Mouse (Mus musculus): Measurements from ENCODE around the gene Krt33b.

Krt33b gene

GRCm38 (mm10) chr11:100029768-100030167 lies at the start of gene Krt33b:
Gene Krt33b (minus strand): TSS chr11:100029868.
- in situ Hi-C loops (cut with MseI, MboI), result no loop called here

GRCm38 (mm10) chr11:100073873-100074272 lies 44.2 kb upstream of the Krt33b start:
- in situ Hi-C loops (cut with MseI, MboI), result loop anchor here in 1 of 2 experiments (10.0 kb wide), 1 partner anchor 211 kb away; no protein-coding TSS in a partner anchor

- in situ Hi-C loops (cut with MseI, MboI), result loop anchor here (5.0 kb wide), 2 partner anchors 100 to 215 kb away; no protein-coding TSS in a partner anchor
Observed at GRCm38 (mm10) chr11:100067293-100068036, 37.8 kb upstream of the Krt33b start.

GRCm38 (mm10) chr11:100066236-100067010 lies 36.8 kb upstream of the Krt33b start:
- in situ Hi-C loops (cut with MseI, MboI), result loop anchor here (5.0 kb wide), 2 partner anchors 101 to 216 kb away; no protein-coding TSS in a partner anchor

GRCm38 (mm10) chr11:100058875-100059274 lies 29.2 kb upstream of the Krt33b start:
- in situ Hi-C loops (cut with MseI, MboI), result loop anchor here in 1 of 2 experiments (5.0 kb wide), 1 partner anchor 108 kb away; no protein-coding TSS in a partner anchor

GRCm38 (mm10) chr11:100055686-100056655 lies 26.3 kb upstream of the Krt33b start:
- in situ Hi-C loops (cut with MseI, MboI), result loop anchor here in 1 of 2 experiments (5.0 kb wide), 1 partner anchor 111 kb away; no protein-coding TSS in a partner anchor

GRCm38 (mm10) chr11:100050451-100050850 lies 20.8 kb upstream of the Krt33b start, which contains the start of gene Krt31:
Gene Krt31 (minus strand): TSS chr11:100050551.
- in situ Hi-C loops (cut with MseI, MboI), result no loop called here

GRCm38 (mm10) chr11:100047193-100047592 lies 17.5 kb upstream of the Krt33b start:
- in situ Hi-C loops (cut with MseI, MboI), result no loop called here

GRCm38 (mm10) chr11:100046303-100046866 lies 16.7 kb upstream of the Krt33b start:
- in situ Hi-C loops (cut with MseI, MboI), result no loop called here

- in situ Hi-C loops (cut with MseI, MboI), result no loop called here
Observed at GRCm38 (mm10) chr11:100041454-100041853, 11.8 kb upstream of the Krt33b start, which contains the start of gene Krt34. Gene Krt34 (minus strand): TSS chr11:100041554.

- in situ Hi-C loops (cut with MseI, MboI), result no loop called here
Observed at GRCm38 (mm10) chr11:100021438-100021837, 8.2 kb downstream of the Krt33b start.

- in situ Hi-C loops (cut with MseI, MboI), result no loop called here
Observed at GRCm38 (mm10) chr11:100019466-100019865, 10.2 kb downstream of the Krt33b start.

- in situ Hi-C loops (cut with MseI, MboI), result no loop called here
Observed at GRCm38 (mm10) chr11:100016112-100016511, 13.6 kb downstream of the Krt33b start, which contains the start of gene Krt33a. Gene Krt33a (minus strand): TSS chr11:100016212.

- in situ Hi-C loops (cut with MseI, MboI), result no loop called here
Observed at GRCm38 (mm10) chr11:100013691-100014171, 15.9 kb downstream of the Krt33b start.

- in situ Hi-C loops (cut with MseI, MboI), result no loop called here
Observed at GRCm38 (mm10) chr11:100010682-100011081, 19.0 kb downstream of the Krt33b start.

GRCm38 (mm10) chr11:100008336-100008735 lies 21.3 kb downstream of the Krt33b start:
- in situ Hi-C loops (cut with MseI, MboI), result loop anchor here in 1 of 2 experiments (10.0 kb wide), 1 partner anchor 544 kb away; no protein-coding TSS in a partner anchor

- in situ Hi-C loops (cut with MseI, MboI), result loop anchor here in 1 of 2 experiments (10.0 kb wide), 1 partner anchor 542 kb away; no protein-coding TSS in a partner anchor
Observed at GRCm38 (mm10) chr11:100006624-100007023, 23.0 kb downstream of the Krt33b start.

- in situ Hi-C loops (cut with MseI, MboI), result loop anchor here in 1 of 2 experiments (10.0 kb wide), 1 partner anchor 541 kb away; no protein-coding TSS in a partner anchor
Observed at GRCm38 (mm10) chr11:100005905-100006304, 23.8 kb downstream of the Krt33b start.

GRCm38 (mm10) chr11:100004846-100005245 lies 24.8 kb downstream of the Krt33b start:
- in situ Hi-C loops (cut with MseI, MboI), result loop anchor here in 1 of 2 experiments (10.0 kb wide), 1 partner anchor 540 kb away; no protein-coding TSS in a partner anchor

GRCm38 (mm10) chr11:99999091-99999490 lies 30.6 kb downstream of the Krt33b start:
- in situ Hi-C loops (cut with MseI, MboI), result no loop called here
